Mouse (Mus musculus): ENCODE measurements at regions not wholly inside any gene's neighbourhood (a gene's known extent, or its start where the extent isn't known, plus 50 kb on each side); places are given as distances from the start of the nearest gene placed in this dataset.

DNA sequence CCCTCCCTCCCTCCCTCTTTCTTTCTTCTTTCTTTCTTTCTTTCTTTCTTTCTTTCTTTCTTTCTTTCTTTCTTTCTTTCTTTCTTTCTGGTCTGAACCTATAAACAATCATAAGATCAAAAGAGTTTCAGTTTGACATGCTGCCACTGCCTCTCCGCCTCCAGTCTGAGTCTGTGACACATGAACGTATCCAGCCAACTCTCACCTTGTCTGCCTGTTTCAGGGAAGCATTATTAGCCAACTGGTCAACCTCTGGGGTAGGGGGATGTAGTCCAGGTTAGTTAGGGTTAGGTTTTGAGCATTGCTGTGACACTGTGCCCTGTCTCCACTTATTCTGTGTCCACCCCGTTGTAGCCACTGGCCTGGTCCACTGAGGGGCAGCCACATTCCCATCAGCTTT, 152.2 kb upstream of the Mrps10 start:
- Histone ChIP-seq H3K9me3 (no peaks in the 10 kb centered on the region), H3K9ac (replicated peaks) (no peak overlapping the region), H3K4me2 (replicated peaks) (no peak overlapping the region), H3K27ac (replicated peaks) (no peak overlapping the region), H3K27me3 (no peaks in the 10 kb centered on the region), H3K36me3 (0 out of 2 replicates have a peak, but pooled peaks cover 6% of the 10 kb centered on the region), H3K4me1 (no peaks in the 10 kb centered on the region), H3K4me3 (no peak overlapping the region)
- 96% methylated on average over 3 of the region's 3 CpGs for WGBS
- no peak for ATAC-seq (ENCODE audit: low FRiP score, low read depth)

DNA sequence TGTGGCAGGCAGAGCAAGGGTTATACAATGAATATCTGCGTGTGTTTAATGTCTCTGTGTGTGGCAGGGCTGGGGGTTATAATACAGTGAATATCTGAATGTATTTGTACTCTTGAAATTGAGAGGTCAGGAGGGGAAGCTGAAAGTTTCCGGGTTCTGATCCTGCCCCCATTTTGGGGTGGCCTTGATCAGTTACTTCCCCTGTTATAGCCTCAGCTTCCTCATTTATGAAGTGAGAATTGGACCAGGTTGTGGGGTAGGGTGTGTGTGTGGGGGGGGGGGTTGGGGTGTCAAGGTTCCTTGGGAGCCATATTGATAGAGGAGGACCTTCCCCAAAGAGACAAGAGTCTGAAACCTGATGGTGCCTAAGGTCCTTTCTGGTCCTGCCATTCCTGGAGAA, 152.8 kb upstream of the Mrps10 start:
- Histone ChIP-seq H3K4me3 (no peak overlapping the region), H3K9me3 (no peaks in the 10 kb centered on the region), H3K4me2 (replicated peaks) (no peak overlapping the region), H3K9ac (replicated peaks) (no peak overlapping the region), H3K27ac (replicated peaks) (no peak overlapping the region), H3K4me1 (no peaks in the 10 kb centered on the region), H3K27me3 (no peaks in the 10 kb centered on the region), H3K36me3 (0 out of 2 replicates have a peak, but pooled peaks cover 2% of the 10 kb centered on the region)
- ATAC-seq (ENCODE audit: low FRiP score, low read depth): no peak
- 93% methylated on average over 2 of the region's 2 CpGs for WGBS

DNA sequence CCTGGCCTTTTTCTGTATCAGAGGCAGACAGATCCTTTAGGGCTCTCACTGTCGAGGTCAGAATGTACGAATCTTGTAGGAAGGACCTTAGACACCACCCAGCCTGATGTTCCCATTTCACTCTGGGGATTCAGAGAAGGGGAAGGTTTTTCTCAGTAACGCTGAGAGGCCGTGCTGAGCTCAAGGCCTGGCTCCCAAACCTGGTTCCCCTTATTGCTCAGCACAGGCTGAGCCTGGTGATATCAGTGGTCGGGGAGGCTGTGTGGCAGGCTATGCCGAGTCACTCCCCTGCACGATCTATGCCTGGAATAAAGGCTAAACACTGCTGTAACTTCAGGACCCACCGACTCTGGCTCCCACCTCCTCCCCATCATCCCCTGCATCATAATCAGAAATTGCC, 154.6 kb upstream of the Mrps10 start:
- no peaks in the 10 kb centered on the region for H3K9me3 ChIP-seq
- no peak for ATAC-seq (ENCODE audit: low FRiP score, low read depth)
- H3K27ac ChIP-seq (replicated peaks): no peak overlapping the region
- no peaks in the 10 kb centered on the region for H3K27me3 ChIP-seq
- H3K36me3 ChIP-seq: no peaks in the 10 kb centered on the region
- WGBS: 96% methylated on average over 8 of the region's 8 CpGs
- no peak overlapping the region for H3K9ac ChIP-seq (replicated peaks)
- no peaks in the 10 kb centered on the region for H3K4me1 ChIP-seq
- no peak overlapping the region for H3K4me2 ChIP-seq (replicated peaks)
- H3K4me3 ChIP-seq: no peak overlapping the region

DNA sequence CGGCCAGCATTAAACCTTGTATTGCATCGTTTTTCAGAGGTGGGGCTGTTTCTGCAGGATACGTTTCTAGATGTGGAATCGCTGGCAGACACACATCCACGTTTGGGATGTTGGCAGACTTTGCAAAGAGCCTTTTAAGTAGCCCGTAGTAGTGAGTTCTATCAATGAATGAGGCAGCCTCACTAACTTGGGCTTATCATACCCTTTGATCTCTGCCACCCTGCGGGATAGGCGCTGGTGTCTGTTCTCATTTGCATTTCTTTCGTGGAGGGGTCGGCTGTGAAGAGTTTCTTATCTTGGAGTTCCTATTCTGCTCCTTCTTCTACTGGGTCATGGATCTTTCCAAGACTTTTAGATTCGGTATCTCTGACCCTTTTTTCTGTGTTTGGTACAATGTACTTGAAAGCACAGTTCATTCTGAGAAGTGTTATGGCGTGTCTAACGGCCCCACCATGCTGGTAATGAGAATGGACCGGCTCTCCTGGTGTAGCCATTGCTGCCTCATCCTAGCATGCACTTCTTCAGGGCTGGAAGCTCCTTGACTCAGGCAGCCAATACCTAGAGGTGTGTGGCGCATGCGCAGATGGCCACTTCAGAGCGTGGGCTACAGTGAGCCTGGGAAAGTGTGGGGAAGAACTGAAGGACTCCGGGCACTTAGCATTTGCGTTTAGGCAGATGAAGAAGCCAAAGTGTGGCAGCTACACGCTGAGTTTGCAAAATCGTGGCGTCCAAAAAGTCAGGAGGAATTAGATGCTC, 158.1 kb upstream of the Mrps10 start:
- no peak for ATAC-seq (ENCODE audit: low FRiP score, low read depth)
- 76% methylated on average over 22 of the region's 22 CpGs for WGBS

DNA sequence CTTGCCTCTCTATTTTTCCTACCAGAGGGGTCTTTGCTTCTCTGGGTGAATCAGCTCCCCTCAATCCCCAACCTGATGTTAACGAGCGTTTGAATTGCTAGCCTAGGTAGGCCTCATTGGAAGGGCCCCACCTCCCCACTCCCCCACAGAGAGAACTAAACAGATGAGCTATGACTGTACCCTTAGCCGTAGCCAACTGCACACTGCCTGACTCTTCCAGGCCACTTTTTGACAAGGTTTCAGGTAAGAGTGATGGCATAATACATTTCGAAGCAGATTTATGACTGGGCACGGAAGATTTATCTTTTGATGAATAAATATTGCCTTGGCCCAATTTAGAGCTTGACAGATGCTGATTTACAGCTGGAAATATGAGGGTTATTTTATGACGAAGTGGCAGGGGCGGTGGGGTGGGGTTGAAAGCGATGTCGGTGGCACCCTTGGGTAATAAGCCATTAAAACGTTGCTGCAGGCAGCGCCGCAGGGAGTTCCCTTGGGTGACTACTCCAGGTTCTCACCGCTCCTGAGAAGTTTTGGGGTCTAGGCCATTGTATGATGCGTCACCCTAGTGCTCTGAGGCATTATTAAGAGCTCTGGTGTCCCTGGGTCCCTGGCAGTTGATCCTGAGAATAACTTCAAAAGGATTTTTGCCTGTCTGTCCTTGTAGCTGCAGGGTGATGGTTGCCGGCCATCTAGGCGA, 159.7 kb upstream of the Mrps10 start:
- Histone ChIP-seq H3K4me2 (replicated peaks) (no peak overlapping the region), H3K36me3 (no peaks in the 10 kb centered on the region; the same call in 1 of the 2 replicates), H3K4me3 (no peak overlapping the region), H3K9ac (replicated peaks) (no peak overlapping the region), H3K27me3 (no peaks in the 10 kb centered on the region), H3K9me3 (no peaks in the 10 kb centered on the region), H3K27ac (replicated peaks) (no peak overlapping the region), H3K4me1 (no peaks in the 10 kb centered on the region)
- 91% methylated on average over 16 of the region's 16 CpGs for WGBS
- no peak for ATAC-seq (ENCODE audit: low FRiP score, low read depth)

More for the DNA sequence above, 158.1 kb upstream of the Mrps10 start:
- Histone ChIP-seq H3K4me1 (no peaks in the 10 kb centered on the region), H3K36me3 (no peaks in the 10 kb centered on the region; the same call in 1 of the 2 replicates), H3K4me3 (no peak overlapping the region), H3K9ac (replicated peaks) (no peak overlapping the region), H3K27me3 (no peaks in the 10 kb centered on the region), H3K4me2 (replicated peaks) (no peak overlapping the region), H3K9me3 (no peaks in the 10 kb centered on the region), H3K27ac (replicated peaks) (no peak overlapping the region)

DNA sequence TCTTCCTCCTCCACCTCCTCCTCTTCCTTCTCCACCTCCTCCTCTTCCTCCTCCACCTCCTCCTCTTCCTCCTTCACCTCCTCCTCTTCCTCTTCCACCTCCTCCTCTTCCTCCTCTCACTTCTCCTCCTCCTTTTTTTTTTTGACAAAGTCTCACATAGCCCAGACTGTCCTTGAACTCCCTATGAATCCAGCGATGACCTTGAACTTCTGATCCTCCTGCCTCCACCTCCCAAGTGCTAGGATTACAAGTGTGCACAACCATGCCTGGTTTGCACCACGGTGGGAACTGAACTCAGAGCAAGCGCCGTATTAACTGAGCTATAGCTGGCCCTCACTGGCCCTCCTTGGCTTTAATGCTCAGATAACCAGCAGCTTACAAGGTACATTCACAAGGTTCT, 161.2 kb upstream of the Mrps10 start:
- WGBS: 95% methylated on average over 4 of the region's 4 CpGs
- H3K27ac ChIP-seq (replicated peaks): no peak overlapping the region
- no peak for ATAC-seq (ENCODE audit: low FRiP score, low read depth)
- H3K27me3 ChIP-seq: no peaks in the 10 kb centered on the region
- H3K9ac ChIP-seq (replicated peaks): no peak overlapping the region
- H3K9me3 ChIP-seq: no peaks in the 10 kb centered on the region
- H3K4me2 ChIP-seq (replicated peaks): no peak overlapping the region
- H3K4me1 ChIP-seq: no peaks in the 10 kb centered on the region
- H3K36me3 ChIP-seq: no peaks in the 10 kb centered on the region; the same call in 1 of the 2 replicates
- no peak overlapping the region for H3K4me3 ChIP-seq

DNA sequence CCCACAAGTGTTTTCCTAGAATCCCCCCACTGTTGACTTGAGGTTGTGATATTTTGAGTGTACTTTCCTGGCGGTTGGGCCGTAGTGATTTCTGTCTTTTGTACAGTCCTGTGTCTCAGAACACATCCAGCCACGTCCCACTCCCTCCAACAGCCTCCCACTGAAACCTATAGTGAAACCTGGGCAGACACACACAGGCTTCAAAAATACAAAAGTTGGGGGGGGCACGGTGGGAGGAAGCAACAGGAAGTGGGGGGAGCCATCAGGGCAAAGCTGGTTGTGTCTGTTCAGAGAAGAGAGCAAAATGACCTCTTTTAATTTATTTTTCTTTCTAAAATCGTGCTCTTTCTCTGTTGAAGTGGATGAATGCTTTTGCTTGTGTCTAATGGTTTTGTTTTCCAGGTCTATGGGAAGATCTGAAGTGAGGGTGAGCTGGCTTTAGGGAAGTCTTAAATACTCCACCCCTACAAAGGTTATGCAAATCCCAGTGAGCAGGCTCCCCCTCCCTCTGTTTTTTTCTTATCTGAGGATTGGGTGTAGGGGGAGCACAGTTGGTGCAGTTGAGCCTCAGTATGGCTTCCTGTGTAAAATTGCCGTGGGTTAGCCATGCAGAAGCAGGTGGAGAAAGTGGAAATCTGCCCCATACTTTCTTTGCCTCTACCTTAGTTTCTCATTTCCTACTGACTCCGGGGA, 164.1 kb upstream of the Mrps10 start:
- no peak overlapping the region for H3K4me2 ChIP-seq (replicated peaks)
- no peaks in the 10 kb centered on the region; the same call in 1 of the 2 replicates for H3K36me3 ChIP-seq
- no peaks in the 10 kb centered on the region for H3K27me3 ChIP-seq
- H3K9me3 ChIP-seq: no peaks in the 10 kb centered on the region
- no peak for ATAC-seq (ENCODE audit: low FRiP score, low read depth)
- H3K27ac ChIP-seq (replicated peaks): no peak overlapping the region
- no peak overlapping the region for H3K9ac ChIP-seq (replicated peaks)
- H3K4me3 ChIP-seq: no peak overlapping the region
- WGBS: 80% methylated on average over 7 of the region's 7 CpGs
- no peaks in the 10 kb centered on the region for H3K4me1 ChIP-seq

DNA sequence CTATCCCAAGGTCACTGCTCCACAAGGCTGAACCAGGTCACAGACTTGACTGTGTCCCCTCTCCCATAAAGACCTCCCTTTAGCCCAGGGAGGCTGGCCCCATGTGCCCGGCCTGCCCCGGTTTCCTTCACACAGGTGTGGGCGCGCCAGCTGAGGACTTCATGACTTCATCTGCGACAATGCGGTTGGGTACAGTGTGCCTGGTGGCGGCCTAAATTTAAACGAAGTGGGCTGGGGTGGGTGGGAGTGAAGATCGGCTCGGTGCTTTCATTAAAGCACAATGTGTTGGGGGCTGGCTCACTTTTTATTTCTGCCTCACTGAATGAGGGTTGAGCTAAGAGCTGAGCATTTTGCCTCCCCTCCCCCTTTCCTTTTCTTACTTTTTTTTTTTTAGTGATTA, 169.5 kb upstream of the Mrps10 start:
- Histone ChIP-seq H3K27ac (replicated peaks) (no peak overlapping the region), H3K4me3 (no peak overlapping the region), H3K27me3 (no peaks in the 10 kb centered on the region), H3K4me1 (peaks cover 29% of the 10 kb centered on the region), H3K36me3 (0 out of 2 replicates have a peak, but pooled peaks cover under 1% of the 10 kb centered on the region), H3K9me3 (no peaks in the 10 kb centered on the region), H3K4me2 (replicated peaks) (no peak overlapping the region), H3K9ac (replicated peaks) (no peak overlapping the region)
- ATAC-seq (ENCODE audit: low FRiP score, low read depth): no peak
- 75% methylated on average over 10 of the region's 10 CpGs for WGBS

DNA sequence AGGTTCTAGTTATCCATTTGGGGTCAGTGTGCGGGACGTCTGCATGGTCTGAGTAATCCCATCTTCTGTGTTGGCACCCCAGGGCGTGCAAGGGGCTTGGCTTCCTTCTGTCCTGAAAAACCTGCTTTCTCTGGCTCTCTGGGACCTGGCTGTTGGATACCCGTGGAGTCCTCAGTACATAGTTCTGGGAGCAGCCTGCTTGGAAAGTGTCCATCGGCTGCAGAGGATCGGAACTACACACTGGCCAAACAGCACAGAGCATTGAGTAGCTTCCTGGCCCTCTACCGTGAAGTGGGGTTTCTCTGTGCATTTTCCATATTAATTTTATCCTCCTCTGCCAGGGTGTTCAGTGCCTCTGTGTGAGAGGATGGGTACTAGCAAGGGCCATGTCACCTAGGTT, 170.7 kb upstream of the Mrps10 start:
- Histone ChIP-seq H3K36me3 (0 out of 2 replicates have a peak, but pooled peaks cover 3% of the 10 kb centered on the region), H3K27ac (replicated peaks) (no peak overlapping the region; the same call in 1 of the 2 replicates), H3K27me3 (no peaks in the 10 kb centered on the region), H3K4me1 (peaks cover 29% of the 10 kb centered on the region), H3K9ac (replicated peaks) (no peak overlapping the region; the same call in 1 of the 2 replicates), H3K9me3 (no peaks in the 10 kb centered on the region), H3K4me3 (no peak overlapping the region), H3K4me2 (replicated peaks) (no peak overlapping the region)
- 44% methylated on average over 7 of the region's 7 CpGs for WGBS
- no peak; the same call in 1 of the 2 replicates for ATAC-seq (ENCODE audit: low FRiP score, low read depth)

DNA sequence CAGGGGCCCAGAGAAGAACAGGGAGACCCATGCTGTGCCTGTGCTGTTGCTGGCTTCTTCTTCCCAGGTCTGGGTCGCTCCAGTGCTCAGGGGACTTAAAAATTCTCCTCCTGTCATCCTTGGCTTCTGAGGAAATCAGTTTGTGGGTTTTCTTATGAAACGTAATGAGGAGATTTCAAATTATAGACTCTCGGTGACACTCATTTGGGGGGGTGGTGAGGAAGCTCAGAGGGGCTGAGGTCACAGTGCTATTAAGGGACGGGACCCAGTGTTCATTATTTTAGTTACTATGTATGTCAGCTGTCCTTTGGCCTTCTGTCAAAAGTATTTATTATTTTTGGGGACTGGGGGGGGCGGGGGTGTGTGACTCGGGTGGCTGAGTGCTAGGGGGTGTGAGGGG, 171.7 kb upstream of the Mrps10 start:
- ATAC-seq (ENCODE audit: low FRiP score, low read depth): no peak
- peak overlapping the region; percentile 20; the same call in 1 of the 2 replicates for H3K27ac ChIP-seq (replicated peaks)
- no peaks in the 10 kb centered on the region for H3K9me3 ChIP-seq
- H3K4me2 ChIP-seq (replicated peaks): no peak overlapping the region
- H3K27me3 ChIP-seq: no peaks in the 10 kb centered on the region
- no peak overlapping the region for H3K9ac ChIP-seq (replicated peaks)
- H3K36me3 ChIP-seq: 0 out of 2 replicates have a peak, but pooled peaks cover 12% of the 10 kb centered on the region
- peaks cover 29% of the 10 kb centered on the region for H3K4me1 ChIP-seq
- WGBS: 67% methylated on average over 6 of the region's 6 CpGs
- H3K4me3 ChIP-seq: no peak overlapping the region

DNA sequence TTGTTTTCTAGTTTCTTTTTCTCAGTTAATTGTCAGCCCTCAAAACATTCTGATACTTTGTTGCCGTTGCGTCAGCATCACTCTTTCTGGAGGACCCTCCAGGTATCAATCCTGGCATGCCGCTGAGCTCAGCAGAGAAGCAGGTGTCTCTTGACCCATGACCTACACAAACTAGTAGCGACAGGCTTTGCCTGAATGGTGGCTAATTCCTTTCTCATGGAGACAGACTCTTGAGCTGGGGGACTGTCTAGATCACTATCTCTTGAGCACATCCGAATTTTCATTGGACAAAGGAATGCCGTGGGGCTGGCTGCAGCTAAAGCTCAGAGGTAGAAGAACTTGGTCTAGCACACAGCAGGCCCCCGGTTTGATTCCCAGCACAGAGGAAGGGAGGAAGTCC, 172.7 kb upstream of the Mrps10 start:
- 77% methylated on average over 7 of the region's 7 CpGs for WGBS
- Histone ChIP-seq H3K9me3 (no peaks in the 10 kb centered on the region), H3K36me3 (0 out of 2 replicates have a peak, but pooled peaks cover 12% of the 10 kb centered on the region), H3K4me2 (replicated peaks) (no peak overlapping the region), H3K27me3 (no peaks in the 10 kb centered on the region), H3K4me1 (peaks cover 29% of the 10 kb centered on the region), H3K9ac (replicated peaks) (no peak overlapping the region), H3K27ac (replicated peaks) (no peak overlapping the region), H3K4me3 (no peak overlapping the region)
- no peak for ATAC-seq (ENCODE audit: low FRiP score, low read depth)

Data from midbrain, embryonic 12.5 days (tissue).